Mouse (Mus musculus): ENCODE results near the gene Ltb4r2.
A peak's percentile ranks its signal among the peaks of the same experiment; 100 is the strongest.

The Ltb4r2 gene

GRCm38 (mm10) chr14:55727889-55728685 is 33.1 kb upstream of the Ltb4r2 start:
- no peaks in the 10 kb centered on the region for H3K36me3 ChIP-seq (ENCODE audit: control insufficient read depth, insufficient read depth, low read length, poor library complexity, severe bottlenecking)
- H3K27me3 ChIP-seq (ENCODE audit: control insufficient read depth, insufficient read depth, low read length, poor library complexity, severe bottlenecking): no peaks in the 10 kb centered on the region
- DNase-seq (ENCODE audit: low read depth, low spot score): peak; percentile 63

DNA sequence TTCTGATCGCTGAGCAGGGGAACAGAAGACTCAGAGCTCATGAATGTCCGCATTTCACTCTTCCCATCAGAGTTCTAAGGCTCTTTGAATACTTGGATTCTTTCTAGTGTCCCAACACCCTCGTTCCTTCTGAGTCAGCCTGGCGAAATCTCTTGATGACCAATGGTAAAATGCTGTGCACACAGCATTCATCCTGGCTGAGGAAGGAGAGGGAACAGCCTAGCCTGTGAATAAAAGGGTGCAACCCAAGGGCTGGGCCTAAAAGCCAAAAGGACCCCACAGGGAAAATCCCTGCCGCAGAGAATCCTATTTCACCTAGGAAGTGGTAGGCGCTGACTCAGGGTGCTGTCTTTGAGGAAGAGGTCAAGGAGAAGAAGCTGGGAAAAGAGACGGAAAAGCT is 31.1 kb upstream of the Ltb4r2 start:
- H3K27me3 ChIP-seq (ENCODE audit: control insufficient read depth, insufficient read depth, low read length, poor library complexity, severe bottlenecking): no peaks in the 10 kb centered on the region
- DNase-seq (ENCODE audit: low read depth, low spot score): no peak
- no peaks in the 10 kb centered on the region for H3K36me3 ChIP-seq (ENCODE audit: control insufficient read depth, insufficient read depth, low read length, poor library complexity, severe bottlenecking)

DNA sequence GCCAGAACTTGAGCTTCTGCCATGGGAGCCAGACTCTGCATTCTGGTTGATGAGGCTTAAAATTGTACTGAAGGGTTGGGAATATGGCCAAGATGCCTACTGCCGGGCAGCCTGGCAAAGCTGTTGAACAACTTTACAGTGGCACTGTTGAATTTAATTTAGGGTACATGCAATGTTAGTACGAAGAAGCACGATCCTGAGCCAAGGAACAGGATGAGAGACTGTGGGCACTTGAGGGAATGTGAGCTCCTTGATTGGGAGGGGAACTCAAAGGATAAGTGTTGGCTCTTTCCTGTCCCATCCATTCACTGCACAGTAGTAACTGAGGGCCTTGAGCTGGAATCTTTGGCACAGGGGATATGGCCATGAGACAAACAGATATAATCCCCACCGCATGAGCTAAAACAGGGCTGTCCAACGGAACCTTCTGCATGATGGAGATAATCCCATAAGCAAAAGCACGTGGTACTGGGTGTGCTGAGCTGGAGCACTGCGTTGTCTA is 30.6 kb upstream of the Ltb4r2 start:
- H3K27me3 ChIP-seq (ENCODE audit: control insufficient read depth, insufficient read depth, low read length, poor library complexity, severe bottlenecking): no peaks in the 10 kb centered on the region
- DNase-seq (ENCODE audit: low read depth, low spot score): no peak
- no peaks in the 10 kb centered on the region for H3K36me3 ChIP-seq (ENCODE audit: control insufficient read depth, insufficient read depth, low read length, poor library complexity, severe bottlenecking)

- DNase-seq (ENCODE audit: low read depth, low spot score): no peak
These were observed 27.3 kb upstream of the Ltb4r2 start for GRCm38 (mm10) chr14:55733889-55734288.

DNA sequence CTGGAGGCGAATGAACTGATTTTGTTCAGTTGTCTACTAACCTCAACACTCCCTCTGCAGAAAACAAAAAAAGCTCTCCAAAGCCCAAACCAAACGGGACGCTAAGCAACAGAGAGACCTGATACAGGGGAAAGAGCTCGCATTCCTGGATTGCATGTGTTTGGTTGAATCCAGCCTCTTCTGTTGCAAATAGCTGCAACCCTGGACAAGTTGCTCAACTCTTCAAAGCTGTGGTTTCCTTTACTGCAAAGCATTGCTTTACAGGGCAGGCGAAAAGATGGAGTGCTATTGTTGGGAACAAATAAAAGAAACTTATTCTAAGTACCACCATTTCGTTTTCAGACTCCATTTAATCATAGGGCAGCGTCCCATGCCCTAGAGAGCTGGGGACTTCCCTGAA is 26.4 kb upstream of the Ltb4r2 start:
- no peaks in the 10 kb centered on the region for H3K27me3 ChIP-seq (ENCODE audit: control insufficient read depth, insufficient read depth, low read length, poor library complexity, severe bottlenecking)
- DNase-seq (ENCODE audit: low read depth, low spot score): no peak
- H3K36me3 ChIP-seq (ENCODE audit: control insufficient read depth, insufficient read depth, low read length, poor library complexity, severe bottlenecking): peaks cover 2% of the 10 kb centered on the region; the same call in 1 of the 2 replicates

More at GRCm38 (mm10) chr14:55733889-55734288, 27.3 kb upstream of the Ltb4r2 start:
- Histone ChIP-seq H3K27me3 (ENCODE audit: control insufficient read depth, insufficient read depth, low read length, poor library complexity, severe bottlenecking) (no peaks in the 10 kb centered on the region), H3K36me3 (ENCODE audit: control insufficient read depth, insufficient read depth, low read length, poor library complexity, severe bottlenecking) (peaks cover 2% of the 10 kb centered on the region; the same call in 1 of the 2 replicates)

DNA sequence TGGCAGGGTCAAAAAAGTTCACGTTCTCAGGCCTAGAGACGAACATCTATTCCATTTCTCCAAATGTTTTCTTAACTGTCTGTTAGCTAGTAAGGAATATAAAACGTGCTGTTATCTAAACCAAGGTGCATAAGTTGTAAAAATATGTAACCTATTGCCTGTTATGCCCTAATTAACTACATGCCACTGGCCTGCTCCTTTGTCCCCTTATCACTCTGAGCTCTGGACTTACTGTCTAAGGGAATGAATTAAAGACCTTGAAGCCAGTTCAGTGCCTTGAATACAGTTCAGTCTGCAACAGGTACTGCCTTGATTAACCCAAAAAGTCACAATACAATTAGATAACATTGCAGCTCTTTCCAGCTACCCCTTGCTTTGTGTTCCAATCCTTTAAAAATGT is 25.9 kb upstream of the Ltb4r2 start:
- no peak for DNase-seq (ENCODE audit: low read depth, low spot score)
- no peaks in the 10 kb centered on the region for H3K27me3 ChIP-seq (ENCODE audit: control insufficient read depth, insufficient read depth, low read length, poor library complexity, severe bottlenecking)
- H3K36me3 ChIP-seq (ENCODE audit: control insufficient read depth, insufficient read depth, low read length, poor library complexity, severe bottlenecking): peaks cover 2% of the 10 kb centered on the region; the same call in 1 of the 2 replicates

GRCm38 (mm10) chr14:55735758-55736157 is 25.5 kb upstream of the Ltb4r2 start:
- H3K36me3 ChIP-seq (ENCODE audit: control insufficient read depth, insufficient read depth, low read length, poor library complexity, severe bottlenecking): peaks cover 4% of the 10 kb centered on the region; the same call in 1 of the 2 replicates
- no peak for DNase-seq (ENCODE audit: low read depth, low spot score)
- H3K27me3 ChIP-seq (ENCODE audit: control insufficient read depth, insufficient read depth, low read length, poor library complexity, severe bottlenecking): no peaks in the 10 kb centered on the region

- no peak for DNase-seq (ENCODE audit: low read depth, low spot score)
- no peaks in the 10 kb centered on the region for H3K27me3 ChIP-seq (ENCODE audit: control insufficient read depth, insufficient read depth, low read length, poor library complexity, severe bottlenecking)
- peaks cover 4% of the 10 kb centered on the region; the same call in 1 of the 2 replicates for H3K36me3 ChIP-seq (ENCODE audit: control insufficient read depth, insufficient read depth, low read length, poor library complexity, severe bottlenecking)
These were observed 24.0 kb upstream of the Ltb4r2 start for GRCm38 (mm10) chr14:55737086-55737687.

DNA sequence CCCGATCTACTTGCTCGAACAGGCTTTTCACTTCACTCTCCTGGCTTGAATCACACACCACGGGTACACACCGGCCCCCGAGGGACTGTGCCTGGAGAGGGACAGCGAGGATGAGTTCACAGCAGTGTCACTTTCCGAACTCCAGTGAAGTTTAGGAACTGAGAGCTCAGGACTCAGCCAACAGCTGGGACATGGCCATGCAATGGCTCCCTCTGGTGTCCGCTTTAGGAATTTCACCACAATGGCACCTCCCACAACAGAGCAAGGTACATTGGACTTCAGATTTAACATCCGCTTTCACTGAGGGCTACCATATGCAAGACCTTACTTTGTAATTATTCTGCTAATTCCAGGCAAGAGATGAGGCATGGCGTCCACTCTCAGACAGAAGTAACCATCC is 17.5 kb upstream of the Ltb4r2 start:
- Histone ChIP-seq H3K36me3 (ENCODE audit: control insufficient read depth, insufficient read depth, low read length, poor library complexity, severe bottlenecking) (peaks cover 5% of the 10 kb centered on the region), H3K27me3 (ENCODE audit: control insufficient read depth, insufficient read depth, low read length, poor library complexity, severe bottlenecking) (no peaks in the 10 kb centered on the region)
- peak; percentile 95 for DNase-seq (ENCODE audit: low read depth, low spot score)

DNA sequence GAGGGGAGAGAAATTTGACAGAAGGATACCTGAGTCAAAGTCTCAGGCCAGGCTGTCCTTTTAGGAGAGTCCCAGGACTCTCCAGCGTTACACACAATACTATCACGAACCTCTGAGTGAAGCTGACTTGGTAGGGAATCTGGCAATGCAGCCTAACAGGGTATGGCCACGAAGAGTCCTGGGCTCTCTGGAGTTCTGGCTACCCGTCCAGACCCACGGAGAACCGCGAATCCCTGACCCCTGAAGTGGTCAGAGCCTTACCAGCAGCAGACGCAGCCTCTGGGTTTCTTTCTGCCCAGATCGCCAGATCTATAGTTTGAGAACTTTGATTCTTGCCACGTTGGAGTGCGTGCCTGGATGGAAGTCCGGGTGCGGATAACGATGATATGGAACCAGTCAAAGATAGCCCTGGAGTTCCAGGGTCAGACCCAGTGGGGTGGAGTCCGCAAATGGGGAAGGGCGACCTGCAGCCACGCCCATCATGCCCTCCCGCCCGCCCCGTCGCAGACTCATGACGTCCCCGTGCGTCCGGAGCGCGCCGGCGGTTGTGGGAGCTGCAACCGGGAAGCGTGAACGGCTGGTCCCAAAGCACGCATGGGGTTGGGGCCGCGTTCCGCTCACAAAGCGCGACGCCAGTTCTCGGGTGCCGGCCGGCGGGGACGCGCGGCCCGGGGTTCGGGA is 15.9 kb upstream of the Ltb4r2 start, which contains the start of the genes Dhrs1 and Nop9:
Gene Dhrs1, minus strand, starts transcription at position 511 of the 681 bp plus-strand sequence.
Gene Nop9, plus strand, starts transcription at position 514 of the 681 bp plus-strand sequence.
- DNase-seq (ENCODE audit: low read depth, low spot score): peak; percentile 86
- no peaks in the 10 kb centered on the region for H3K27me3 ChIP-seq (ENCODE audit: control insufficient read depth, insufficient read depth, low read length, poor library complexity, severe bottlenecking)

GRCm38 (mm10) chr14:55745861-55746237 is 15.4 kb upstream of the Ltb4r2 start:
- DNase-seq (ENCODE audit: low read depth, low spot score): no peak
- no peaks in the 10 kb centered on the region for H3K27me3 ChIP-seq (ENCODE audit: control insufficient read depth, insufficient read depth, low read length, poor library complexity, severe bottlenecking)

More for the DNA sequence above, 15.9 kb upstream of the Ltb4r2 start, which contains the start of the genes Dhrs1 and Nop9:
- H3K36me3 ChIP-seq (ENCODE audit: control insufficient read depth, insufficient read depth, low read length, poor library complexity, severe bottlenecking): peaks cover 12% of the 10 kb centered on the region

DNA sequence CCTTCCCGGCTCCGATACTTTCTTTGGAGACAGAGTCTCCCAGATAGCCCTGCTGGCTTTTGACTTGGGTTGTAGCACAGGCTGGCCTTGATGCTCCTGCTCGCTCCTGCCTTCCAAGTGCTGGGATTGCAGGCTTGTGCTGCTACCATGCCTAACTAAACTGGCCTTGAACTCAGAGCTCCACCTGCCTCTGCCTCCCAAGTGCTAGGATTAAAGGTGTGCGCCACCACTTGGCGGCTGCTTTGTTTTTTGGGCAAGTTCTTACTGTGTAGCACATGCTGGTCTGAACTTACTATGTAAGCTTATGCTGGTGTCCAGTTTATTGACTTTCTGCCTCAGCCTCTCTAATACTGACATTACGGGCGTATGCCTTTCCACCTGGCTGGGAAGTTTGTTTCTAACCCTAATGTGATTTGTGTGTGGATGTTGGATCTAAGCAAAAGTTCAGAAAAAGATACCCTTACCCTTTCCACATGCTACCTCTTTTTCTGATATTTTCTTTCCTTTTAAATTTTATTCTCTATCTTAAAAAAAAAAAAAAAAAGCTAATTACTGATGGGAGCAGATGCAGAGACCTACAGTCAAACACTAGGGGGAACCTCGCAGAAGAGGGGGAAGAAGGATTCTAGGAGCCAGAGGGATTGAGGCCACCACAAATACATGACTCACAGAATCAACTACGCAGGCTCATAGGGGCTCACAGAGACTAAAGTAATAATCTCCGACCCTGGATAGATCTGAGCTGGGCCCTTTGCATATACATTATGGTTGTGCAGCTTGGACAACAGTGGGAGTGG is 14.0 kb upstream of the Ltb4r2 start:
- Histone ChIP-seq H3K36me3 (ENCODE audit: control insufficient read depth, insufficient read depth, low read length, poor library complexity, severe bottlenecking) (peaks cover 13% of the 10 kb centered on the region), H3K27me3 (ENCODE audit: control insufficient read depth, insufficient read depth, low read length, poor library complexity, severe bottlenecking) (no peaks in the 10 kb centered on the region)
- no peak for DNase-seq (ENCODE audit: low read depth, low spot score)

More at GRCm38 (mm10) chr14:55745861-55746237, 15.4 kb upstream of the Ltb4r2 start:
- peaks cover 13% of the 10 kb centered on the region for H3K36me3 ChIP-seq (ENCODE audit: control insufficient read depth, insufficient read depth, low read length, poor library complexity, severe bottlenecking)

GRCm38 (mm10) chr14:55757566-55757965 is 3.7 kb upstream of the Ltb4r2 start:
- DNase-seq (ENCODE audit: low read depth, low spot score): no peak
- no peaks in the 10 kb centered on the region for H3K27me3 ChIP-seq (ENCODE audit: control insufficient read depth, insufficient read depth, low read length, poor library complexity, severe bottlenecking)
- H3K36me3 ChIP-seq (ENCODE audit: control insufficient read depth, insufficient read depth, low read length, poor library complexity, severe bottlenecking): peaks cover 7% of the 10 kb centered on the region

- H3K36me3 ChIP-seq (ENCODE audit: control insufficient read depth, insufficient read depth, low read length, poor library complexity, severe bottlenecking): peaks cover 4% of the 10 kb centered on the region
- DNase-seq (ENCODE audit: low read depth, low spot score): peak; percentile 51
- no peaks in the 10 kb centered on the region for H3K27me3 ChIP-seq (ENCODE audit: control insufficient read depth, insufficient read depth, low read length, poor library complexity, severe bottlenecking)
These were observed 2.9 kb upstream of the Ltb4r2 start, which contains the start of gene Cideb for GRCm38 (mm10) chr14:55758363-55758784. Gene Cideb, minus strand, starts transcription at chr14:55758458.

All from splenic B cell, adult 2 months (primary cell).